Mouse (Mus musculus) thymus, adult 2 months (tissue): ENCODE measurements around the gene Ifit1.

Source experiments
- CTCF ChIP-seq: fragments of 200-500 bp; IDR thresholded peaks from 2 replicates; pipeline ENCODE4 v1.5.1; 2012; ENCODE audit warnings: mild to moderate bottlenecking, control low read depth, low read length, moderate library complexity, borderline replicate concordance; ENCODE audit not compliant: control insufficient read depth, poor library complexity, insufficient read depth; ENCODE audit errors: extremely low read depth
- POLR2A ChIP-seq: fragments of 200-500 bp; IDR thresholded peaks from 2 replicates; pipeline ENCODE4 v1.6.1; 2012; ENCODE audit warnings: mild to moderate bottlenecking, low read length, control low read depth, moderate library complexity; ENCODE audit not compliant: control insufficient read depth, poor library complexity, insufficient read depth; ENCODE audit errors: extremely low read depth

- TF ChIP-seq CTCF (no peak), POLR2A (no peak)
Observed at GRCm38 (mm10) chr19:34699300-34699699, 58.6 kb downstream of the Ifit1 start.
